Mouse (Mus musculus): ENCODE data around the gene Chid1.

DNA sequence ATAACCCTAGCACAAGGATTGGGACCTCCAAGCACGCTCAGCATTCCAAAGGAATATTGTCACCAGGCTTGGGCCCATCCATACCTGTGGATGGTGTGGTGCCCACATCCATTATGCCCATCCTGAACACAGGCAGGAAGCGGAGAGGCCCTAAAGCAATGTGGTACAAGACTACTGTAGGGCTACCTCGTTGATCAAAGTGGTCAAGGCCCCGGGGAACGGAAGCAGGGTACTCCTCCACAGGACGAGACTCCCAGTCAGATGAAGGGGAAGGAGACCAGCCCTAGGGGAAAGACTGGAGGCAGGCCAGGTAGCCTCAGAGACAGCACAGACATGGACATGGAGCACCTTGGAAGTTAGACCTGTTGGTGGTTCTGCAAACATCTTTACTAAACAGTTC, 66.9 kb downstream of the Chid1 start:
- no peak for TF ChIP-seq EP300 (IDR thresholded peaks at IDR 0.05)
- no peak for TF ChIP-seq CTCF (IDR thresholded peaks at IDR 0.05)
